ENCODE assay signal across 14 mouse cellular contexts in genomic region chr15:77161382-77161781, GRCm38 (mm10).
DNase-seq lines count a peak whose midpoint lies in the region; ATAC-seq and TF ChIP-seq lines count a peak whose summit lies in the region.
"Had no signal": no experiment of that assay in that cellular context is flagged by ENCODE, and none has a peak within 500 bp of the region (broad histone marks: within the 10 kb centered on the region; RNA-seq: fewer than 3 reads in every experiment).

No protein-coding gene starts in this region.

- DNase-seq in embryonic facial prominence, embryonic 11.5 days (ENCODE audit: low spot score), result peak; percentile 23
- no peak for DNase-seq in embryonic facial prominence, embryonic 10.5 days (ENCODE audit: low spot score)
- DNase-seq in stomach, postnatal 0 days (ENCODE audit: low spot score), result no peak
- DNase-seq in forebrain, postnatal 0 days, result no peak
- DNase-seq in urinary bladder, postnatal 4 days (ENCODE audit: low spot score in 2 of 2), result no peak
- no peak for DNase-seq in forebrain, embryonic 10.5 days (ENCODE audit: extremely low spot score, low spot score)
- DNase-seq: adrenal gland, adult 8-10 months; gastrocnemius, postnatal 36 days; spleen, adult 18-20 months; thymus, postnatal 25 days had no signal

- no peaks in the 10 kb centered on the region for H3K36me3 ChIP-seq in embryonic facial prominence, embryonic 11.5 days (replicated peaks; ENCODE audit: control insufficient read depth, insufficient read depth, low read depth, low read length)
- no peaks in the 10 kb centered on the region; the same call in 1 of the 2 replicates for H3K36me3 ChIP-seq in embryonic facial prominence, embryonic 10.5 days (replicated peaks)
- H3K36me3 ChIP-seq in stomach, embryonic 14.5 days (ENCODE audit: control insufficient read depth, insufficient read depth, low read length), result no peaks in the 10 kb centered on the region
- no peaks in the 10 kb centered on the region for H3K36me3 ChIP-seq in stomach, postnatal 0 days (ENCODE audit: control insufficient read depth, insufficient read depth, low read length)
- no peaks in the 10 kb centered on the region for H3K36me3 ChIP-seq in limb, embryonic 12.5 days
- no peaks in the 10 kb centered on the region for H3K36me3 ChIP-seq in forebrain, postnatal 0 days (ENCODE audit: insufficient read depth)
- H3K36me3 ChIP-seq in forebrain, embryonic 10.5 days (replicated peaks), result no peaks in the 10 kb centered on the region

- no peak overlapping the region for H3K4me2 ChIP-seq in embryonic facial prominence, embryonic 11.5 days (ENCODE audit: low read depth, low read length)
- H3K4me2 ChIP-seq in stomach, embryonic 14.5 days (replicated peaks; ENCODE audit: low read depth, low read length), result peak overlapping the region; percentile 2; the same call in 1 of the 2 replicates
- no peak overlapping the region for H3K4me2 ChIP-seq in stomach, postnatal 0 days (replicated peaks; ENCODE audit: low read depth)
- H3K4me2 ChIP-seq in limb, embryonic 12.5 days, result 0 out of 2 replicates have a peak overlapping the region, but pooled peaks have one; percentile 8
- no peak overlapping the region for H3K4me2 ChIP-seq in forebrain, postnatal 0 days (ENCODE audit: low read depth)

- H3K4me1 ChIP-seq in embryonic facial prominence, embryonic 11.5 days (ENCODE audit: control insufficient read depth, insufficient read depth, low read length), result no peaks in the 10 kb centered on the region
- peaks cover 54% of the 10 kb centered on the region for H3K4me1 ChIP-seq in embryonic facial prominence, embryonic 10.5 days
- peaks cover 56% of the 10 kb centered on the region for H3K4me1 ChIP-seq in stomach, embryonic 14.5 days (ENCODE audit: control insufficient read depth, insufficient read depth, low read length)
- peaks cover 8% of the 10 kb centered on the region for H3K4me1 ChIP-seq in stomach, postnatal 0 days (replicated peaks; ENCODE audit: control insufficient read depth, insufficient read depth)
- H3K4me1 ChIP-seq in limb, embryonic 12.5 days (replicated peaks), result peaks cover 44% of the 10 kb centered on the region
- H3K4me1 ChIP-seq in forebrain, postnatal 0 days (ENCODE audit: insufficient read depth), result 0 out of 2 replicates have a peak, but pooled peaks cover 4% of the 10 kb centered on the region
- peaks cover 46% of the 10 kb centered on the region for H3K4me1 ChIP-seq in forebrain, embryonic 10.5 days

- no peak overlapping the region for H3K9ac ChIP-seq in embryonic facial prominence, embryonic 11.5 days (replicated peaks; ENCODE audit: low read length)
- no peak overlapping the region for H3K9ac ChIP-seq in stomach, embryonic 14.5 days (replicated peaks; ENCODE audit: low read depth, low read length)
- no peak overlapping the region for H3K9ac ChIP-seq in stomach, postnatal 0 days (ENCODE audit: low read length)
- H3K9ac ChIP-seq in limb, embryonic 12.5 days (replicated peaks), result no peak overlapping the region; the same call in 1 of the 2 replicates
- no peak overlapping the region for H3K9ac ChIP-seq in forebrain, postnatal 0 days

- H3K4me3 ChIP-seq in embryonic facial prominence, embryonic 11.5 days (ENCODE audit: low read depth, low read length), result no peak overlapping the region
- H3K4me3 ChIP-seq in embryonic facial prominence, embryonic 10.5 days, result no peak overlapping the region
- H3K4me3 ChIP-seq in stomach, embryonic 14.5 days (ENCODE audit: low read depth, low read length), result no peak overlapping the region
- H3K4me3 ChIP-seq in stomach, postnatal 0 days (ENCODE audit: low read depth, low read length), result no peak overlapping the region
- H3K4me3 ChIP-seq in limb, embryonic 12.5 days (replicated peaks), result peak overlapping the region; percentile 23
- no peak overlapping the region for H3K4me3 ChIP-seq in forebrain, postnatal 0 days (ENCODE audit: low read depth, low read length)
- H3K4me3 ChIP-seq in forebrain, embryonic 10.5 days, result no peak overlapping the region
- H3K4me3 ChIP-seq: erythroblast, embryonic 14.5 days had no signal

- no peak for TF ChIP-seq EP300 in stomach, postnatal 0 days (optimal IDR thresholded peaks at IDR 0.05)

- no peaks in the 10 kb centered on the region for H3K9me3 ChIP-seq in embryonic facial prominence, embryonic 11.5 days (replicated peaks; ENCODE audit: control insufficient read depth, low read length)
- no peaks in the 10 kb centered on the region for H3K9me3 ChIP-seq in embryonic facial prominence, embryonic 10.5 days
- H3K9me3 ChIP-seq in stomach, embryonic 14.5 days (ENCODE audit: control insufficient read depth, low read depth, low read length), result no peaks in the 10 kb centered on the region
- H3K9me3 ChIP-seq in stomach, postnatal 0 days (ENCODE audit: control insufficient read depth, low read length), result no peaks in the 10 kb centered on the region
- no peaks in the 10 kb centered on the region for H3K9me3 ChIP-seq in limb, embryonic 12.5 days
- no peaks in the 10 kb centered on the region for H3K9me3 ChIP-seq in forebrain, postnatal 0 days (ENCODE audit: low read length)
- no peaks in the 10 kb centered on the region for H3K9me3 ChIP-seq in forebrain, embryonic 10.5 days

- WGBS in embryonic facial prominence, embryonic 11.5 days, result 61% methylated on average over 5 of the region's 5 CpGs
- 65% methylated on average over 5 of the region's 5 CpGs for WGBS in embryonic facial prominence, embryonic 10.5 days
- 27% methylated on average over 5 of the region's 5 CpGs for WGBS in stomach, embryonic 14.5 days
- 15% methylated on average over 5 of the region's 5 CpGs for WGBS in stomach, postnatal 0 days
- 43% methylated on average over 5 of the region's 5 CpGs for WGBS in limb, embryonic 12.5 days
- WGBS in forebrain, postnatal 0 days, result 74% methylated on average over 5 of the region's 5 CpGs
- 82% methylated on average over 5 of the region's 5 CpGs for WGBS in forebrain, embryonic 10.5 days

- no peaks in the 10 kb centered on the region for H3K27me3 ChIP-seq in embryonic facial prominence, embryonic 11.5 days (ENCODE audit: control insufficient read depth, insufficient read depth, low read length)
- no peaks in the 10 kb centered on the region for H3K27me3 ChIP-seq in embryonic facial prominence, embryonic 10.5 days (replicated peaks; ENCODE audit: low read depth, poor library complexity, severe bottlenecking)
- H3K27me3 ChIP-seq in stomach, embryonic 14.5 days (ENCODE audit: control insufficient read depth, insufficient read depth, low read length), result no peaks in the 10 kb centered on the region
- no peaks in the 10 kb centered on the region for H3K27me3 ChIP-seq in stomach, postnatal 0 days (ENCODE audit: control insufficient read depth, insufficient read depth, low read length)
- no peaks in the 10 kb centered on the region for H3K27me3 ChIP-seq in limb, embryonic 12.5 days
- no peaks in the 10 kb centered on the region for H3K27me3 ChIP-seq in forebrain, postnatal 0 days (ENCODE audit: insufficient read depth, low read length)
- no peaks in the 10 kb centered on the region for H3K27me3 ChIP-seq in forebrain, embryonic 10.5 days (ENCODE audit: poor library complexity, severe bottlenecking)

- no peak overlapping the region for H3K27ac ChIP-seq in embryonic facial prominence, embryonic 11.5 days (replicated peaks; ENCODE audit: low read depth, low read length)
- no peak overlapping the region; the same call in 1 of the 2 replicates for H3K27ac ChIP-seq in embryonic facial prominence, embryonic 10.5 days (replicated peaks)
- peak overlapping the region; percentile 53; the same call in 1 of the 2 replicates for H3K27ac ChIP-seq in stomach, embryonic 14.5 days (ENCODE audit: low read length)
- H3K27ac ChIP-seq in stomach, postnatal 0 days (replicated peaks), result no peak overlapping the region; the same call in 1 of the 2 replicates
- H3K27ac ChIP-seq in limb, embryonic 12.5 days, result peak overlapping the region; percentile 83
- no peak overlapping the region for H3K27ac ChIP-seq in forebrain, postnatal 0 days (ENCODE audit: low read depth, low read length)
- H3K27ac ChIP-seq in forebrain, embryonic 10.5 days, result no peak overlapping the region
- H3K27ac ChIP-seq: macrophage had no signal

- no peak for TF ChIP-seq CTCF in stomach, postnatal 0 days (IDR thresholded peaks at IDR 0.05; ENCODE audit: low read depth)
- no peak for TF ChIP-seq CTCF in forebrain, postnatal 0 days (IDR thresholded peaks at IDR 0.05; ENCODE audit: low read depth)

- ATAC-seq in embryonic facial prominence, embryonic 11.5 days (replicated peaks; ENCODE audit: insufficient number of reproducible peaks, low FRiP score, low TSS enrichment, low read depth), result no peak
- peak; percentile 46; the same call in 1 of the 2 replicates for ATAC-seq in stomach, embryonic 14.5 days (ENCODE audit: insufficient number of reproducible peaks, insufficient read depth, low FRiP score, low read depth)
- no peak for ATAC-seq in stomach, postnatal 0 days (ENCODE audit: low FRiP score, low TSS enrichment)
- ATAC-seq in limb, embryonic 12.5 days (ENCODE audit: insufficient number of reproducible peaks, insufficient read depth, low FRiP score, low TSS enrichment, low read depth), result no peak
- no peak for ATAC-seq in forebrain, postnatal 0 days

Comparison
In these comparisons a context has a peak if more than half of its experiments do, and no peak if none do; other contexts are left out.
1. H3K27ac ChIP-seq: peak in stomach, embryonic 14.5 days (single experiment) and limb, embryonic 12.5 days (single experiment); none in embryonic facial prominence, embryonic 11.5 days (single experiment), embryonic facial prominence, embryonic 10.5 days (single experiment), stomach, postnatal 0 days (single experiment), forebrain, postnatal 0 days (single experiment) and forebrain, embryonic 10.5 days (single experiment).
2. H3K4me2 ChIP-seq: peak in stomach, embryonic 14.5 days (single experiment) and limb, embryonic 12.5 days (single experiment); none in embryonic facial prominence, embryonic 11.5 days (single experiment), stomach, postnatal 0 days (single experiment) and forebrain, postnatal 0 days (single experiment).